Mouse (Mus musculus): ENCODE results near the gene Zbtb8b. TPM values are rescaled to one million over a fixed set of nuclear protein-coding genes. Genes with fewer than 3 reads are reported as not detected.
"Not testable (repeated sequence)": the region's sequence is repeated elsewhere in the genome, so short reads cannot be mapped to it uniquely, and the experiment has no call there.

Zbtb8b gene
- polyA plus RNA-seq, 1 experiment, result 10.2 TPM

DNA sequence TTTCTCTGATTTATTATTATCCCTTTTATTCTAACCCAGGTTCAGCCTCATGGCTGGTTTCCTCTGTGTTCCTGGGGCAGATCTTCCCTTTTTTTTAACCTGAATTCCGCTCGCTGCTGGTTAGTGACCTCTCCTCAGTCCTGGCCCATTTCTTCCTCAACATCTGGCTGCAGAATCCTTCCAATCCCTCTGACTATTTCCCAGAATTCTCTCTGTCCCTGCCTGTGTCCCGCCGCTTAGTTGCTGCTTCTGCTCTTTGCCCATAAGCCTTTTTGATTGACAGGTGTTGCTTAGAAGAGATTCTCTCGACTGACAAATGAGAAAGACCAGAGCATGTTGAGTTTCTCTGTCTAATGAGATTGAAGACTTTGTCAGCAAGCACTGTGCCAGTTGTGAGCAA is 15.5 kb upstream of the Zbtb8b start:
- DNase-seq (ENCODE audit: low read depth), result no peak

DNA sequence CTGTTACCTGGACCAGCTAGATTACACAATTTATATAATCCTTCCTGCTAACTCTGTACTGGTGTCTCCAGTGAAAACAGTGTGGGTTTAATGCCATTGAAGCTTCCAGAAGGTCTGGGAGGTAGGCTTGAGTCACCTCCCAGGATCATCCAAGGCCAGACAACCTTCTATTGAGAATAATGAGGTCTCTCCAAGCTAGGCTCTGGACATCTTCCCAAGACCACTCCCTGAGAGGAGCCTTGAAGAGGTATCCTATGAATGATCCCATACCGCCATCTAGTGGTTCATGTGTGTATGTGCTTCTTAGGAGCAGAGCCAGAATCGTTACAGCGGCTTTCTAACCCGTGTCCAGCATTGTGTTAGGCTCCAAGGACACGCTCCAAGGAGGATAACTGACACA is 14.6 kb upstream of the Zbtb8b start:
- TF ChIP-seq POLR2A (IDR thresholded peaks at IDR 0.05; ENCODE audit: borderline replicate concordance, extremely low read depth, insufficient read depth, insufficient read length, poor library complexity, severe bottlenecking), result no peak
- peak; percentile 86; the same call in 1 of the 2 replicates for TF ChIP-seq CTCF (IDR thresholded peaks at IDR 0.05; ENCODE audit: borderline replicate concordance, extremely low read depth, insufficient read depth, insufficient read length)
- peak; percentile 94 for DNase-seq (ENCODE audit: low read depth)

More for the DNA sequence above, 15.5 kb upstream of the Zbtb8b start:
- TF ChIP-seq POLR2A (IDR thresholded peaks at IDR 0.05; ENCODE audit: borderline replicate concordance, extremely low read depth, insufficient read depth, insufficient read length, poor library complexity, severe bottlenecking), result no peak
- no peak for TF ChIP-seq CTCF (IDR thresholded peaks at IDR 0.05; ENCODE audit: borderline replicate concordance, extremely low read depth, insufficient read depth, insufficient read length)

DNA sequence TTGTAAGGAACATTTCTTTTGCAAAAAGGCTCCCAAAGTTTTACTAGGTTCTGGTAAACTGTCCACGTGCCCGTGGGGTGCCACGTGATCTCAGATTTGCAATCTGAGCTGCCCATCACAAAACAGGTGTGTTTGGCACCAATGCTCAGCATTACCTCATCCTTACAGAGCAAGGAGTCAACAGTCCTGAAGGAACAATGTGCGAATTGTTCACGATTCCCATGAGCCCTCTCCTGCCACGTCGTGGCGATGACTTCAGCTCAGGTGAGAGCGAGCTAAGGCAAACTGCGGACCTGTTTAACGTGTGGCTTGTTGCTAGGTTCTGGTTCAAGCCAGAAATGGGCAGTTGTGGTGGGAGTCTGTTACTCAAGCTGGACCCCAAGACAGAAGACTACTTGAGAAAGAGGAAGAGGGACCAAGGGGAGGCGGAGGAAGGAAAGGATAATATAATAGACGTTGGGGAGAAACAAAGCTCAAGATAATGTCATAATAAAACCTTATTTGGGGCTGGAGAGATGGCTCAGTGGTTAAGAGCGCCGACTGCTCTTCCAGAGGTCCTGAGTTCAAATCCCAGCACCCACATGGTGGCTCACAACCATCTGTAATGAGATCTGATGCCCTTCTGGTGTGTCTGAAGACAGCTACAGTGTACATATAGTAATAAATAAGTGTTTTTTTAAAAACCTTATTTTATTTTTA is 11.0 kb upstream of the Zbtb8b start:
- TF ChIP-seq CTCF (IDR thresholded peaks at IDR 0.05; ENCODE audit: borderline replicate concordance, extremely low read depth, insufficient read depth, insufficient read length) (no peak), POLR2A (IDR thresholded peaks at IDR 0.05; ENCODE audit: borderline replicate concordance, extremely low read depth, insufficient read depth, insufficient read length, poor library complexity, severe bottlenecking) (no peak)
- no peak for DNase-seq (ENCODE audit: low read depth)

DNA sequence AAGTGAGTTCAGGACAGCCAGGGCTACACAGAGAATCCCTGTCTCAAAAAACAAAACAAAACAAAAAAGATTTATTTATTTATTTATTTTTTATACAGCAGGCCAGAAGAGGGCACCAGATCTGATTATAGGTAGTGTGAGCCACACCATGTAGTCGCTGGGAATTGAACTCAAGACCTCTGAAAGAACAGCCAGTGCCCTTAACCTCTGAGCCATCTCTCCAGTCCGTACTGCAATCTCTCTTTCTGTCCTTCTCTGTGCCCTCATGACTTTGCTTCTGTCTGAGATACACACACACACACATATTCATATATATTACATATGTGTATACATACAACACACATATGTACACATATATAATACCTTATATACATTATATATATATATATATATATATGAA is 10.2 kb upstream of the Zbtb8b start:
- TF ChIP-seq POLR2A (IDR thresholded peaks at IDR 0.05; ENCODE audit: borderline replicate concordance, extremely low read depth, insufficient read depth, insufficient read length, poor library complexity, severe bottlenecking) (no peak), CTCF (IDR thresholded peaks at IDR 0.05; ENCODE audit: borderline replicate concordance, extremely low read depth, insufficient read depth, insufficient read length) (no peak)
- DNase-seq (ENCODE audit: low read depth), result no peak

DNA sequence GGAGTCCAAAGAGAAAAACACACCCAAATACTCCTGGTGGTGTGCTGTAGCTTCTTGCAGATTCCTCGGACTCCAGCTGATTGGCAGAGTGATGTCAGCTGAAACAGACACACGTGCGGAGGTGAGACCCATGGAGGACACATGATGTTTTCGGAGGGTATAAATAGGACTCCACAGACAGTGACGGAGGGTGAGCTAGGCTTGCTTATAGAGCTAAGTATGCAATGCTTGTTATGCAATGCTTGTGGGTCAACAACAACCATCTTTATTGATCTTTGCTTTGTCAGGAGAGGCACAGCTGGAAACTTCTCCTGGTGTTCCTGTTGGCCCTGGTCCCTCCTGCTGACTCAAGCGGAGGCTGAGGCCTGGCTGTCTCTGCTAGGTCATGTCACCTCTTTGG is 8.1 kb upstream of the Zbtb8b start:
- no peak for DNase-seq (ENCODE audit: low read depth)
- TF ChIP-seq POLR2A (IDR thresholded peaks at IDR 0.05; ENCODE audit: borderline replicate concordance, extremely low read depth, insufficient read depth, insufficient read length, poor library complexity, severe bottlenecking), result no peak
- TF ChIP-seq CTCF (IDR thresholded peaks at IDR 0.05; ENCODE audit: borderline replicate concordance, extremely low read depth, insufficient read depth, insufficient read length), result no peak

DNA sequence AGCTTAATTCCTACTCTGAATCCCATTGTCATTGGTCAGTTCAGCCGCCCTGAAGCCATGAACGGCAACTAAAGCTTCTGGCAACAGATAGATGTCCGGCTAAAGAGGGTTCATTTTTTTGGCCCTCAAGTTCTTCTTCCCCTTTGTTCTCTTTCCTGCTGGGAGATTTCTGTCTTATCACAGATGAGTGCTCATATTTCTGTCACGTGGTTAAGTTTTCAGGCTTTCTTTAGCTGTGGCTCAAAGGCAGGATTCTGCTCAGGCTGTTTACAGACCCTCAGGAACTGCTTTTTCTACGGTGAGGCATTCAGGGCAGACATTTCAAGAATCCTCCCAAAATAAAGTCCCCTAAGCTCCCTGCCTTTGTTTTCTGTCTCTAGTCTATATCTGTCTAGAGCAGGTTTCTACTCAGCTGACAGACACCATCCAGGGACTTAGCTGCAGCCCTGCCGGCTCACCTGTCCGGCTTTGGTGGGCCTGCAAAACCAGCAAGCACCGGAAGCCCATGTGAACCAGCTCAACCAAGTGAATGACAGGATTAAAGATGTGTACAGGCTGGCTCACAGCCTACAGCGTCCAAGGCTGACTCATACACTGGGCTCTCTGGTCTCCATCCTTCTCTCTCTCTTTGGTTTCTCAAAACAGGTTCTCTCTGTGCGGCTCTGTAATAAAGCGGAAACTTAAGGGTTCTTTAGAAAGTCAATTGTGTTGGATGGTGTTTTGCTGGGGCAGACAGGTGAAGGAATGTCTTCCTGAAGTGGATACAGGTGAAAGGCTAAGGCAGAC is 7.3 kb upstream of the Zbtb8b start:
- no peak for DNase-seq (ENCODE audit: low read depth)
- TF ChIP-seq CTCF (IDR thresholded peaks at IDR 0.05; ENCODE audit: borderline replicate concordance, extremely low read depth, insufficient read depth, insufficient read length), result no peak
- no peak for TF ChIP-seq POLR2A (IDR thresholded peaks at IDR 0.05; ENCODE audit: borderline replicate concordance, extremely low read depth, insufficient read depth, insufficient read length, poor library complexity, severe bottlenecking)

DNA sequence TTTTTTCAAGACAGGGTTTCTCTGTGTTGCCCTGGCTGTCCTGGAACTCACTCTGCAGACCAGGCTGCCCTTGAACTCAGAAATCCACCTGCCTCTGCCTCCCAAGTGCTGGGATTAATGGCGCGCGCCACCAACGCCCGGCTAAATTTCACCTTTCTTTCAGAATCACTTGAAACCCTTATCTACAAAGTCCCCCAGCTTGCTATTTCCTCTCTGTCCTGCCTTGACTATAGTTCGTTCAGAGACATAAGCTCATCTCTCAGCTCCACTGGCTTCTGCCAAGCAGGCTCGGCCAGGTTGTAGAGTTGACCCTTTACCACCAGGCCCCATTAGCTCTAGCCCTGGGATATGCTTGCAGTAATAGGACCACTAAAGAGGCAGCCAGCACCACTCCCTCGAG is 6.7 kb upstream of the Zbtb8b start:
- no peak for DNase-seq (ENCODE audit: low read depth)
- no peak for TF ChIP-seq CTCF (IDR thresholded peaks at IDR 0.05; ENCODE audit: borderline replicate concordance, extremely low read depth, insufficient read depth, insufficient read length)

DNA sequence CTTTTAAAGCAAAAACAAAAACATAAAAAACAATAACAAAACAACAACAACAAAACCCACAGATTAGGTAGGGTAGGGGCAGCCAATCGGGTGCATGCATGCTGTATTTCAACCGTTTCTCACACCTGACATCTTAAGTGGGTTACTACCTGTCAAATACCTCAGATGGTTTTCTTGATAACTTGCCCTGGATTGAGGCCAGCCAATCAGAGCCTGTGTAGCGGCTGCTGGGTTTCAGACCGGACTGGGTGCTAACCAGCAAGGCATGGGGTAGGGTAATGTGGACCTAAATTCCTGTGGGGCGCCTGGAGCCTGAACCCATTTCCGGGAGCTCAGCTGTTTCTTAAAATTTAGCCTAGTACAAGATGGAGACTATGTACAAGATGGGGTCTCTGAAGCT is 492 bp upstream of the Zbtb8b start:
- DNase-seq (ENCODE audit: low read depth), result no peak
- TF ChIP-seq CTCF (IDR thresholded peaks at IDR 0.05; ENCODE audit: borderline replicate concordance, extremely low read depth, insufficient read depth, insufficient read length) (no peak), POLR2A (IDR thresholded peaks at IDR 0.05; ENCODE audit: borderline replicate concordance, extremely low read depth, insufficient read depth, insufficient read length, poor library complexity, severe bottlenecking) (no peak)

DNA sequence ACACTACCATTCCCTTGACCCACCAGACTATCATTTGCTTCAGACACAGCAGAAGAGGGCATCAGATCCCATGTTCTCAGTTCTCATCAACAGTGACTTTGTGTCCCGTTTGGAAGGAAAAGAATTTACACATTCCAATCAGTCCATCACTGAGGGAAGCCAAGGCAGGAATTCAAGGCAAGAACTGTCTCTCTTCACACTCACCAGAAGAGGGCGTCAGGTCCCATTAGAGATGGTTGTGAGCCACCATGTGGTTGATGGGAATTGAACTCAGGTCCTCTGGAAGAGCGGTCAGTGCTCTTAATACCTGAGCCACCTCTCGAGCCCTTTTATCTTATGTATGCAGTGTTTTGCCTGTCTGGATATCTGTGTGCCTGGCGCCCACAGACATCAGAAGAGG is 22.3 kb downstream of the Zbtb8b start:
- no peak for DNase-seq (ENCODE audit: low read depth)

DNA sequence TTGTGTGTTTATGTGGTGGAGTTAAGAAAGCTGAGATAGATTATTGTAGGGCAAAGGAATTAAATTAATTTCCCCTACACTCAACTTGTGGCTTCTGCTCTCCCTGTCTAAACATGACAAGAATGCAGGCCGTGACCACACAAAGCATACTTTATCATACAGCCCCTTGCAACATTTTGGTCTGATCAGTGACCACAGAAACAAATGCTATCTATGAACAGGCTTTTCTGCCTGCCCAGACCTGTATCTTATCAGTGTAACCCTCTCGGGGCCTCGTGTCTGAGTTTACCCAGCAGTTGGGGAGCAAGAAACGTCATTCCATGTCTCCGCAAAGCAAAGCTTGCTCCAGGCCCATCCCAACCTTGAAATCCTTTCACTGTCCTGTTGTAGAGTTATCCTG is 24.2 kb downstream of the Zbtb8b start:
- TF ChIP-seq POLR2A (IDR thresholded peaks at IDR 0.05; ENCODE audit: borderline replicate concordance, extremely low read depth, insufficient read depth, insufficient read length, poor library complexity, severe bottlenecking) (no peak), CTCF (IDR thresholded peaks at IDR 0.05; ENCODE audit: borderline replicate concordance, extremely low read depth, insufficient read depth, insufficient read length) (no peak)
- no peak for DNase-seq (ENCODE audit: low read depth)

More for the DNA sequence above, 22.3 kb downstream of the Zbtb8b start:
- TF ChIP-seq POLR2A (IDR thresholded peaks at IDR 0.05; ENCODE audit: borderline replicate concordance, extremely low read depth, insufficient read depth, insufficient read length, poor library complexity, severe bottlenecking) (no peak), CTCF (IDR thresholded peaks at IDR 0.05; ENCODE audit: borderline replicate concordance, extremely low read depth, insufficient read depth, insufficient read length) (no peak)

DNA sequence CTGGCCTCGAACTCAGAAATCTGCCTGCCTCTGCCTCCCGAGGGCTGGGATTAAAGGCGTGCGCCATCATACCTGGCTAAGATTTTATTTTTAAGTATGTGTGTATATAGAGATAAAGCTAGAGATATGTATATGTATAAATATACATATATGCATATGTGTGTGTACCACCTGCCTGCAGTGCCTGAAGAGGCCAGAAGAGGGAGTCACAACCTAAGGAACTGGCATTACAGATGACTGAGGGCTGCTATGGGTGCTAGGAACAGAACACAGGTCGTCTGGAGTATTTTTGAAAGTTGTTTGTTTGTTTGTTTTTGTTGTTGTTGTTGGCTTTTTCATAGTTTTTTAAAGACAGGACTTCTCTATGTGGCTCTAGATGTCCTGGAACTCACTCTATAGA is 24.8 kb downstream of the Zbtb8b start:
- DNase-seq (ENCODE audit: low read depth), result no peak
- TF ChIP-seq CTCF (IDR thresholded peaks at IDR 0.05; ENCODE audit: borderline replicate concordance, extremely low read depth, insufficient read depth, insufficient read length) (peak; percentile 14; the same call in 1 of the 2 replicates), POLR2A (IDR thresholded peaks at IDR 0.05; ENCODE audit: borderline replicate concordance, extremely low read depth, insufficient read depth, insufficient read length, poor library complexity, severe bottlenecking) (no peak)

DNA sequence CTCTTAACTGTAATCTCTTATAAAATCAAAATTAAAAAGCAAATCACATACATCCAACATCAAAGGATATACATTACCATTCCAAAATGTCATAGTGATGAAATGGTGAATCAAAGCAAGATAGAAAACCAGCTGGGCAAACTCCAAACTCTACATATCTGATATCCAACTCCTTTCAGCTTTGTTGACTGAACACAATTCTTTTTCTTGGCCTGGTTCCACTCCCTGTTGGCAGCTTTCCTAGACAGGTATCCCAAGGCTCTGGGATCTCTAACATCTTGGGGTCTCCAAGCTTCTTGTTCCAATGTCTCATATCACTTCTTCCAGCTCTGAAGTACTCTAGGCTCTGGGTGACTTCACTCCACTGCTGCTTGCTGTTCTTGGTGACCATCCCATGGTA is 29.7 kb downstream of the Zbtb8b start:
- DNase-seq (ENCODE audit: low read depth), result no peak
- TF ChIP-seq POLR2A (IDR thresholded peaks at IDR 0.05; ENCODE audit: borderline replicate concordance, extremely low read depth, insufficient read depth, insufficient read length, poor library complexity, severe bottlenecking) (no peak), CTCF (IDR thresholded peaks at IDR 0.05; ENCODE audit: borderline replicate concordance, extremely low read depth, insufficient read depth, insufficient read length) (no peak)

DNA sequence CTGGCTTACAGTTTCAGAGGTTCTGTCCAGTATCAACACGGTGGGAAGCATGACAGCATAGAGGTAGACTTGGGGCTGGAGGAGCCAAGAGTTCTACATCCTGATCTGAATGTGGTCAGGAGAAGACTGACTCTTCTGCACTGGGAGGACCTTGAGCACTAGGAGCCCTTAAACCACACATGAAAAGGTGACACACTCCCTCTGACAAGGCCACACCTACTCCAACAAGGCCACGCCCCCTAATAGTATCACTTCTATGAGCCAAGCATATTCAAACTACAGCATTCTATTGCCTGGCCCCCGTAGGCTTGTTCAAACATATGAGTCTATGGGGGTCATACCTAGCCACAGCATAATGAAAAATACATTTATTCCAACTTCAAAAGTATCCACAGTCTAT is 30.1 kb downstream of the Zbtb8b start:
- DNase-seq (ENCODE audit: low read depth), result not testable (repeated sequence)
